Mouse (Mus musculus): Measurements from ENCODE around the gene Exoc4.

DNA sequence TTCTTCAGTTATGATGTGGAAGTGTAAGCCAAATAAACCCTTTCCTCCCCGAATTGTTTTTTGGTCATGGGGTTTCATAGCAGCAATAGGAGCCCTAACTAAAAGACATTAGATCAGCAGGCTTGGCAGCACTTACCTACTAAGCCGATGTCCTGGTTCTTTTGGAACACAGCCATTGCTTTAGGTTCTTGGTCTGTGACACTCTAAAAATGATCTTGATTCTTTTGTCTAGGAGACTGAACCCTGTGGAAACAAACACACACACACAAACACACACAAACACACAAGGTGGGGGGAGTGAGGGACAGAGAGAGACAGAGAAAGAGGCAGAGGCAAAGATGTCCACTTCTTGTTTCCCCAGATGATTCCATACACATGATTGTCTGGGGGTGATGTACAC, 574.3 kb downstream of the Exoc4 start:
- no peak for TF ChIP-seq CTCF (IDR thresholded peaks at IDR 0.05; ENCODE audit: low read depth)
- no peak for TF ChIP-seq EP300 (IDR thresholded peaks at IDR 0.05; ENCODE audit: low read depth)
